Mouse (Mus musculus) left cerebral cortex, postnatal 4 days (tissue): ENCODE results near the gene Itgb7. TPM values are rescaled to one million over a fixed set of nuclear protein-coding genes. Genes with fewer than 3 reads are reported as not detected.
"Not testable (repeated sequence)": the region's sequence is repeated elsewhere in the genome, so short reads cannot be mapped to it uniquely, and the experiment has no call there.

Experiments used
- DNase-seq: peaks from one replicate; pipeline ENCODE4 v3.0.0-alpha.2; 2022
- intact Hi-C: fragments of 180-260 bp; cut with DNase I; formaldehyde crosslinking; loops from one replicate; pipeline ENCODE4 v1.15.1; 2025
- total RNA-seq, 2 experiments: library from RNA; stranded (reverse); gene quantifications; 2 replicates each; pipeline ENCODE4 v1.2.3; 2021

Itgb7 gene
- total RNA-seq, 2 experiments from 2014 or later, result 0.74 to 1.1 TPM

- intact Hi-C loops, result no loop called here
- DNase-seq, result no peak
Observed at GRCm38 (mm10) chr15:102232764-102233163, 1.0 kb upstream of the Itgb7 start.

GRCm38 (mm10) chr15:102230408-102231321 is 1.1 kb downstream of the Itgb7 start:
- intact Hi-C loops, result no loop called here
- no peak for DNase-seq

- intact Hi-C loops, DNase-seq: not testable (repeated sequence)
Observed at GRCm38 (mm10) chr15:102225619-102226018, 6.1 kb downstream of the Itgb7 start.

GRCm38 (mm10) chr15:102224992-102225617 is 6.6 kb downstream of the Itgb7 start:
- intact Hi-C loops, result loop anchor here (5.0 kb wide), 1 partner anchor 48 kb away; no protein-coding TSS in a partner anchor
- no peak for DNase-seq

GRCm38 (mm10) chr15:102224186-102224991 is 7.4 kb downstream of the Itgb7 start:
- peak; percentile 79 for DNase-seq
- intact Hi-C loops, result loop anchor here (5.0 kb wide), 1 partner anchor 47 kb away; no protein-coding TSS in a partner anchor

GRCm38 (mm10) chr15:102222386-102222785 is 9.4 kb downstream of the Itgb7 start:
- no peak for DNase-seq
- intact Hi-C loops, result loop anchor here (5.0 kb wide), 1 partner anchor 45 kb away; no protein-coding TSS in a partner anchor

GRCm38 (mm10) chr15:102217325-102217724 is 14.4 kb downstream of the Itgb7 start:
- DNase-seq, result no peak
- intact Hi-C loops, result no loop called here

- DNase-seq, result no peak
- intact Hi-C loops, result no loop called here
Observed at GRCm38 (mm10) chr15:102216459-102217228, 15.1 kb downstream of the Itgb7 start.

GRCm38 (mm10) chr15:102215624-102216023 is 16.1 kb downstream of the Itgb7 start:
- DNase-seq, result no peak
- intact Hi-C loops, result no loop called here

GRCm38 (mm10) chr15:102214132-102214531 is 17.6 kb downstream of the Itgb7 start:
- intact Hi-C loops, result no loop called here

GRCm38 (mm10) chr15:102211895-102212294 is 19.8 kb downstream of the Itgb7 start:
- intact Hi-C loops, result no loop called here
- DNase-seq, result no peak

More at GRCm38 (mm10) chr15:102214132-102214531, 17.6 kb downstream of the Itgb7 start:
- DNase-seq, result no peak

GRCm38 (mm10) chr15:102210816-102211215 is 20.9 kb downstream of the Itgb7 start:
- intact Hi-C loops, result no loop called here
- DNase-seq, result no peak

GRCm38 (mm10) chr15:102209114-102209513 is 22.6 kb downstream of the Itgb7 start:
- no peak for DNase-seq
- intact Hi-C loops, result no loop called here

GRCm38 (mm10) chr15:102208092-102208561 is 23.6 kb downstream of the Itgb7 start:
- DNase-seq, result no peak
- intact Hi-C loops, result no loop called here

- intact Hi-C loops, result no loop called here
- no peak for DNase-seq
Observed at GRCm38 (mm10) chr15:102207351-102207750, 24.4 kb downstream of the Itgb7 start.

GRCm38 (mm10) chr15:102205779-102206178 is 26.0 kb downstream of the Itgb7 start:
- peak; percentile 69 for DNase-seq
- intact Hi-C loops, result no loop called here

- DNase-seq, result no peak
Observed at GRCm38 (mm10) chr15:102204674-102205505, 26.9 kb downstream of the Itgb7 start, which contains the start of gene Csad. Gene Csad, minus strand, starts transcription at chr15:102204724.

GRCm38 (mm10) chr15:102203835-102204381 is 27.8 kb downstream of the Itgb7 start:
- intact Hi-C loops, result no loop called here
- DNase-seq, result peak; percentile 75

More at GRCm38 (mm10) chr15:102204674-102205505, 26.9 kb downstream of the Itgb7 start, which contains the start of gene Csad:
- intact Hi-C loops, result no loop called here
